Mouse (Mus musculus): ENCODE data around the gene Sema3b.

Sema3b gene

DNA sequence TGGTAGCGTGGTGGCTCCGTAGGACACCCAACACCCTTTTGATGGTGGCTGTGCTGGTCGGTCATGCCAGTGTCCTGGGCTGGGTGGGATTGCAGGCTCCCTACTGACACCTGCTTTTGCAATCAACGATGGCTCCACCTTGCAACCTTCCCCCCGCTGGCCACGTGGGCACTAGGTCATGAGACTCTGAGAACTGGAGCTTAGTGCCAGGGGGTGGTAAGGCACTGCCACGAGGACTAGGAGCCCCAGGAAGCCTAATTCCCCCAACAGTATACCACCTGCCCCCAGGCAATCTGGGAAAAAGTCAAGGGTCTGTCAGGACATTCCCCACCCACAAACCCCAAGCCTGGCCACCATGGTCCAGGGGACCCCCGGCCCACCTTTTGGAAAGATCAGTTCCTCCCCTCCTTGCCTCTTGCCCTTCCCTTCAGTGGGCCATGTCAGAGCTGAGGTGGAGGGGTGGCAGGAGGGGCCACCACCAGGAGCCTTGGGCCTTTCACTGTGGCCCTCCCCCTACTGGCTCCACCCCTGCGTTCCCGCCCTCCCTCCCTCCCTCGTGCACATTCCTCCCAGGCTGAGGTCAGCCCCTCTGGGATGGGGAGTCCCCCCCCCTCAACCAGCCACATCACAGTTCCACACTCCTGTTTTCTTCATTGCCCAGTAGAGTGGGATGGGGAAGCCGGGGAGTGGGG, at the start of gene Sema3b:
Sema3b (minus strand) TSS at position 489 of the 692 bp plus-strand sequence.
- no peak for DNase-seq (ENCODE audit: low spot score)

DNA sequence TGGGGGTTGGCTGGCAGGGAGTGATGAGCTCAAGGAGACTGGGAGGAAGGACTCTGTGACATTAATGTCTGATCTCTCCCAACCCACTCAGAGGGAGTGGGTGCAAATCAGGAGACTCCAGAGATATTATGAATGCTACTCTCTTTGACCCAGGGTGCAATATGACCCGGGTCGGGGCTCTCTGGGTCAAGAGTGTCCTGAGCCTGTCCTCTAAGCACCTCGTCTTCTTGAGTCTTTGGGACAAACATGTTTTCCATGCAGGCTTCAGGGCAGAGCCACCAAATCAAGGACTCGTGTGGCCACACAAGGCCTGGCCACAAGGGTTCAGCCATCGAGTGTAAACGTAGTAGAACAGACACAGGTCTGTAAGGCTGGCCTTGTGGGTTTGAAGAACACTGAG, 49.1 kb upstream of the Sema3b start:
- no peak for DNase-seq (ENCODE audit: low spot score)

DNA sequence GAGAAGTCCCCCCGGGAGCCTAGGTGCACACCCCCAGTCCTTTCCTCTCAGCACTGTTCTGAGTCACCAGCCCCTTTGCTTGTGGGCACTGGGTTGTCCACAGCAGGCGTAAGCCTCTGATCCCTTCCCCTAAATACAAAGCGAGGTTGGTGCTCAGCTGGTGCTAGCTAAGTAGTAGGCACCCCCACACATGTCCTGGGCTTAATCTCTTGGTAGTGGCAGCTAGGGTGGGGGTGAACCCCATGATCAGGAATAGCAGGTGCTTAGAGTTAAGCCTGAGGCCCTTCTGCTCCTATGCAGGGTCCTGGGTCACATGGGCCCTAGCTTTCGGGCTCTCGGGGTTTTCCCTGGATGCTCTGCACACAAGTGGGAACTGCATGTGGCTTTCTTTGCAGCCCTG, 48.1 kb upstream of the Sema3b start:
- no peak for DNase-seq (ENCODE audit: low spot score)

DNA sequence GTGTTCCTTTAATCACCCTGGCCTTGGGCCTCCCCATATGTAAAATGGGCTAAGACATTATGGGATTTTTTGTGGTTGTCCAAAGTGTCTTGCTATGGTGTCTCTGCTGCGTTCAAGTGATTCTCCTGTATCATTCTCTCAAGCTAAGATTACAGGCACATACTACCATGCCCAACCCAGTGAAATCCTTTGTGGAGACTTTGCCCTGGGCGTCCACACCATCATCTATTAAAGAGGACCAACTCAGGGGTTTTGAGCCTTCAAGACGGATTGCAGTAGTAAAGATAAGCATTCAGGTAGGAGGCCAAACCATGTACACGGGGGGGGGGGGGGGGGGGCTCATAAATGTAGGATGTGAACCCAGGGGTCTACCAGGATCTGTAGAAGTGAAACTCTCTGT, 45.6 kb upstream of the Sema3b start:
- DNase-seq (ENCODE audit: low spot score) = no peak

DNA sequence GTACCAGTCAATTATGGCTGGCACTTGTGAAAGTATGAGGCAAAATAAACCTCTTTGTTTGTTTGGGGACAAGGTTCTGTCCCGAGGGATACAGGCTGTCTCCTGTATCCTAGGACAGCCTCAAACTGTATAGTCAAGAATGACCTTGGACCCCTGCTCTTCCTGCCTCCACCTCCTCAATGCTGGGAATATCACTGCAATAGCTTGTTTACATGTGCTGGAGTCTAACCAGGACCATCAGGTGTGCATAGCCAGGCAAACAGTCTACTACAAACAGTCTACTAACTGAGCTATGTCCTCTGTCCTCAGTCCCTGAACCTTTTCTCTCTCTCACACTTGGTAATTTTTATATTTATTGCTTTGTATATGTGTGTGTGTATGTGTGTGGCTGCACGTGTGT, 44.4 kb upstream of the Sema3b start:
- no peak for DNase-seq (ENCODE audit: low spot score)

DNA sequence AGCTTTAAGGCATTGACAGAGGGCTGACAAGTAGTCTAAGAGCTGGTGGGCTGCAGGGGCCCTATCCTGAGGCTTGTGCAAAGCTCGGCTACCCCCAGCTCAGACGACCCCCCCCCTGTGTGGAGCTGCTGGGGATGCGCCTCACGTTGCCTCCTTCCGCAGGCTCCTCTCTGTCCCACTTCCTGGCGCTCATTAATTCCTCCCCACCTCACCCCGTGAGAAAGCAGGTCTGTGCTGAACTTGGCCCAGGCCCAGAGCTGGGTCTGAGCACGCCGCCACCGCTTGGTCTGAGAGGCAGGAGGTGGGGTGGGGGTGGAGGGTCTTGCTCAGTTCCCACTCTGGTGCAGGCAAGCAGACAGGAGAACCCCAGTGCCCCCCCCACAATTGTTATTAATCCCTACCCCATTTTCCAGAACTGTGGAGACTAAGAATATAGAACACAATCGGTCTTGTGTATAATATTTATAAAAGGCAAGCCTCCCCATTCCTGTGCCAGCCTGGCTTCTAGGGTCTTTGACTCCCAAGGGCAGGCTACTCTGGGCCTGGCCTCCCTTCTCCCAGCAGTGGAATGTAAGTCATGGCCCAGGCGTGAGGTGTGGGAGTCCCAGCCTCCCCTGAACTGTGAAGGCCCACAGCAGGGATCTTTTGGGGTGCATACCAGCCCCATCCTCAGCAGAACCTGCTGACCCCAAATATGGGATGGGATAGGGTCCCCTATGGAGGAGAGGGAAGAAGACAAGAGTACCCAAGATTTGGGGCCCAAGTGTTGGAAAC, 41.9 kb upstream of the Sema3b start:
- DNase-seq (ENCODE audit: low spot score) = no peak

DNA sequence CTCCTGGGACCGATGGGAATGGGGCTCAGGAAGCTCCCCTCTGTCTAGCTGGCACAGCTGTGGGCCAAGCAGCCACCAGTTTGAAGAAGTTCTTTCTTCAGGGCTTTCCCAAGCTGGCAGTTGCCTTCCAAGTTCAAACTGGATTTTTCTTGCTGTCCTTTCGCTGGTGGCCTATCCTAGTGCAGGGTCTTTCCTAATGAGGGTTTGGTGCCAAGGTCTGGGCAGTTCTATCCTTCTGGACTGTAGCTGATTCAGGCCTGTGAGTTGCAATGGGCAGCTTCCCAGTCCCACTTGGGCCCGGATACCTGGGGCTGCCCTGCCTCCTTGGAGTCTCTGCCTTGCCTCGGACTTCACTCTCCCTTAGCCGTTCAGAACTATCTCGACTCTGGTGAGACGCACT, 41.2 kb upstream of the Sema3b start:
- no peak for DNase-seq (ENCODE audit: low spot score)

DNA sequence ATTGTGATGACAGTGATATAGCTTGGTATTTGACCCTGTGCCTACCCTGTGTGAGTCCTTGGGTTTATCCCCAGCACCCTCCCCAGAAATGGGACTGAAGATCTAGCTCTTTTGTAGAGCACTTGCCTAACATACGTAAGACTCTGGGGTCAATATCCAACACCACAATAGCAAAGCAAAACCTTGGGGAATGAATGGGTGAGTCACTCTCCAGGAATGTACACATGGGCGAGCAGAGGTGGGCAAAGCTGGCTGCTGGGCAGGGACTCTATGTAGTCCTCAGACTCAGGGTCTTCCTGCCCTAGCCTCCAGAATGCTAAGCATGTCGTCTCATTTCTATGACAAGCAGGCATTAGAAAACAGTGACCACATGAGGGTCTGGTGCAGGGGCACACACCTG, 39.7 kb upstream of the Sema3b start:
- no peak for DNase-seq (ENCODE audit: low spot score)

DNA sequence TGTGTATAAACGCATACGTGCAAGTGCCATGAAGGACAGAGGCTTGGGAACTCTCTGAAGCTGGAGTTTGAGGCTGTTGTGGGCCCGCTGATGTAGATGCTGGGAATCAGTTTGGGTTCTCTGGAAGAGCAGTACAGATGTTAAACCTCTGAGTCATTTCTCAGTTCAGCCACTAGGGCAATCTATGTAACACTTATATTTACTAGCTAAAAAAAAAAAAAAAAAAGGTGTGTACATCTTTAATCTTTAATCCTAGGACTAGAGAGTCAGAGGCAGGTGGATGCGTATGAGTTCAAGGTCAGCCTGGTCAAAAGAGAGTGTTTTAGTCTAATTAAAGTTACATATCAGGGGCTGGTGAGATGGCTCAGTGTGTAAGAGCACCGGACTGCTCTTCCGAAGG, 37.9 kb upstream of the Sema3b start:
- no peak for DNase-seq (ENCODE audit: low spot score)

DNA sequence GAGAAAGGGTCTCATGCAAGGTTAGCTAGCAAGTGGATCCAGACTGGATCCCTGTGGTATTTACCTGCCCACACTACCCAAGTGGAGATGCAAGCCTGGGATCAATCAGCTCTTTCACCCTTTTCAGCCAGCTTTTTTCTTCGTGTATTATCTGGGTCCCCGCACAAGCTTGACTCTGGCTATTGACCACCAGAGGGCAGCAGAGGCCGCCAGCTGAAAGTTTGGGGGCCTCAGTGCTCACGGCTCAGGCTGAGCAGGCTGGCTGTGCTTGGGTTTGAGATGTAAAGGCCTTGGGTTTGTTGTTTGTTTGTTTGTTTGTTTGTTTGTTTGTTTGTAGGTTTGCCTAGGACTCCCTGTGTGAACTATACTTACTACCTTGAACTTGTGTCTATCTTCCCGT, 36.5 kb upstream of the Sema3b start:
- peak; percentile 77 for DNase-seq (ENCODE audit: low spot score)

DNA sequence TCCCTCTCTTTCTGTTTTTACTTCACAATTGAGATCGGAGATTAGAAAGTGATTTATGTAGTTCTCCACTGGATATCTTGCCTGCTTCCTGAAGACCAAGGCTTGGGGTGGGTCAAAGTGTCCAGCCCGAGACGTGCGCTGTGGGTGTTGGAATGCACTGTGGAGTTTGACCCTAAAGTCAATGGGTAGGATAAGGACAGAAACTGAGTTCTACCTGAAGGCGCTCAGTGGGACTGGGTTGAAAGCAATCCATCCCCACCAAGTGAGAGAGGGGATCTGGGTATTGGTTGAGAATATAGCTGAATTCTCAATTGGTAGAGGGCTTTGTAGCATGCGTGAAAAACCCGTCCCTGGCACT, 36.1 kb upstream of the Sema3b start:
- no peak for DNase-seq (ENCODE audit: low spot score)

DNA sequence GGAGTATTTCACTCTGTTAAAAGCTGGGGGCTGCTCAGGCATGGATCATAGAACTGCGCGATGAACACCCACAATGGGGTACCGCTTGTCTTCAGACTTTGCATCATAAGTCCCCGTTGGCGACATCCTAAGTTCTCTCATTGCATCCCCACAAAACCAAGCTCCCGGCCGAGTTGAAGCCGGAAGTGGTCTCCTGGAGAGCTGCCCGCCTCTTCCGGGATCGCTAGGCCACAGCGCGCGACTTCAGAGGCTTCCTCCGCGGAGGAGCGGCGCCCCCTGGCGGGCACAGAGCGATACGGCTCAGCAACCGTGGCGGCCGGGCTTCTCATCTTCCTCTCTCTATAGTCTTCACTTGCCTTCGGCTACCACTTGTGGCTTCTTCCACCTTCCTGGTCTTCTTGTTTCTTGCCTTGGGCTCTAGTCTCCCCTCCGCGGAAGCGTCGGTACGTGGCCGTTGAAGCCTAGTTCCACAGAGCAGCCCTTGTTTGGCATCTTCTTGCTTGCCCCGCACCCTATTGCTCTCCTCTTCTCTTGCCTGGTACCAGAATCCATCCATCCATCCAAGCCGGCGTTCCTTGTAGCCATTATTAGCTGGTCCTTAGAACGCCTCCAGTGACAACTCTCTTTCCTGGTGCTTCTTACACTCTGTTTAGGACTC, 35.6 kb upstream of the Sema3b start:
- DNase-seq (ENCODE audit: low spot score) = peak; percentile 96

DNA sequence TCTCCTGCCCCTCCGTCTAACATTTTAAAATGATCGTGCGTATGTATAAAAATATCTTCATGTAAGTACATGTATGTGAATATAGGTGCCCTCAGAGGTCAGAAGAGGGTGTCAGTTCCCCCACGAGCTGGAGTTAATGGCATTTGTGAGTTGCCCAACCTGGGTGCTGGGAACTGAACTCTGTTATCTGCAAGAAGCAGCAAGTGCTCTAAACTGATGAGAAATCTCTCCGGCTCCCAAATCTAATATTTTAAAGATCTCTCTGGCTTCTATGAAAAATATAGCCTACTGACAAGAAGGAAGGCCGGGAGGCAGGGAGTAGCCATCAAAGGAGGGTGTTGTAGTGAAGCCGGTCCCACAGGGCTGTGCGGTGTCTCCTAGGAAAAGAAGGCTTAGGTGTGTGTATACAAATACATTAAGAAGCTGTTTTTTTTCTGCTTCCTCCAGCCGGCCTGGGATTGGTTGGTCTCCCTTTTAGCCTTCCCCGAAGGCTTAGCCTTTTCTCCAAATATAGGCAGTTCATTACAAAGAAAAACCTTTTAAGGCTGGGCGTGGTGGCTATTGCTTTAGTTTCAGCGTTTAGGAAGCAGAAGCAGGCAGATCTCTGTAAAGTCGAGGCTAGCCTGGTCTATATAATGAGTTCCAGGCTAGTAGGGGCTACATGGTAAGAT, 34.6 kb upstream of the Sema3b start:
- DNase-seq (ENCODE audit: low spot score) = no peak

DNA sequence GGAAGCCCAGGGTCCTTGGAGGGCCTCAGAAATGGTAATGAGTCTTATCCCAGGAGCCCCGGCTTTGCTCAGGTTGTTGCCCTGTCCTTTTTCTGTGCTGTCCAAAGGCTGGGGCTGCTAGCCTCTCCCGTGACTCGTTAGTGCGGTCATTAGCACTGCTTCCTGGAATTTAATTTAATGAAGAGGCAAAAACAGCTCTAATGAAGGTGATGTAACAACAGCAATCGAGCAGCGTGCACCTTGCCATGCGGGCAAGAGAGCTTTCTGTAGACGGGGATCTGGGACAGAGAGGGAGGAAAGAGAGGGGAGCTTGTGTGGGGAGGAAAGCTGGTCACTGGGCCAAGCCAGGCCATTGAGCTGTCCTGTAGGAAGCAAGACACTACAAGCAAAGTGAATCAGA, 32.6 kb upstream of the Sema3b start:
- DNase-seq (ENCODE audit: low spot score) = no peak

DNA sequence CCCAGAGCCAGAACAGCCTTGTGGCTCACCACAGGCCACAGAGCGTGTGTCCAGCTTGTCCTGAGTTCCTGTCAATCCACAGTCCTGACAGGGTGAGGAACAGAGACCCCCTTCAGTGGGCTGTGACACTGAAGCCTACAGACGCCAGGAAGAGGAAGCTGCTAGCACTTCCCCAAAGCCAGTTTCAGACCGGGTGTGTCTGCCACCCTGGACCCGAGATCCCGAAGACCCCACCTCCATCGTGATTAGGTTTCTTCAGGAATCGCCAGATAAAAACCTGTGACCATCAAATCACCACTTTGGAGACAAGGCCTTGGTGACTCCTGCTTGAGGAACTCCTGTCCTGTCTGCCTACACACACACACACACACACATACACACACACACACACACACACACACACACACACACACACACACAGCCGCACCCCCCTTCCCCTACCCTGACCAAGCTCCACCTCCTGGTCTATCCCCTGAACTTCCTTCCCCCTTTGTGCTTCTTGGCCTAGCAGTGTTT, 31.3 kb upstream of the Sema3b start:
- no peak for DNase-seq (ENCODE audit: low spot score)

DNA sequence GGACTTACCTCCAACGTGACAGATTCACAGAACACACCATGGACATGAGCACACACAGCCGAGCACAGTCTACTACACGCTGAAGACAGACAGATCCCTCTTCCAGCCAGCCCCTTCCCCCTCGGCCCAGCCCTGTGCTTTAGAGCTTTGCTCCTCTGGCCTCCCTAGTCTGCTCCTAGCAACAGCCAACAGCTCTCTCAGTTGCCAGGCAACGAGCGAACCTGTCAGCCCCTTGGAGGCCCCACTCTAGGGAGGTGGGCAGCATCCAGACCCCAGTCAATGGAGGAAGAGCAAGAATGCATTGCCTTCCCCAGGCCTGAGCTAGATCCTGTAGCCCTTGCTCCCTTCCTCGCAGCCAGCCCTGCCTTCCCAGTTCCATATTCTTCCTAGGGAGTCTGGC, 28.0 kb upstream of the Sema3b start:
- DNase-seq (ENCODE audit: low spot score) = no peak

DNA sequence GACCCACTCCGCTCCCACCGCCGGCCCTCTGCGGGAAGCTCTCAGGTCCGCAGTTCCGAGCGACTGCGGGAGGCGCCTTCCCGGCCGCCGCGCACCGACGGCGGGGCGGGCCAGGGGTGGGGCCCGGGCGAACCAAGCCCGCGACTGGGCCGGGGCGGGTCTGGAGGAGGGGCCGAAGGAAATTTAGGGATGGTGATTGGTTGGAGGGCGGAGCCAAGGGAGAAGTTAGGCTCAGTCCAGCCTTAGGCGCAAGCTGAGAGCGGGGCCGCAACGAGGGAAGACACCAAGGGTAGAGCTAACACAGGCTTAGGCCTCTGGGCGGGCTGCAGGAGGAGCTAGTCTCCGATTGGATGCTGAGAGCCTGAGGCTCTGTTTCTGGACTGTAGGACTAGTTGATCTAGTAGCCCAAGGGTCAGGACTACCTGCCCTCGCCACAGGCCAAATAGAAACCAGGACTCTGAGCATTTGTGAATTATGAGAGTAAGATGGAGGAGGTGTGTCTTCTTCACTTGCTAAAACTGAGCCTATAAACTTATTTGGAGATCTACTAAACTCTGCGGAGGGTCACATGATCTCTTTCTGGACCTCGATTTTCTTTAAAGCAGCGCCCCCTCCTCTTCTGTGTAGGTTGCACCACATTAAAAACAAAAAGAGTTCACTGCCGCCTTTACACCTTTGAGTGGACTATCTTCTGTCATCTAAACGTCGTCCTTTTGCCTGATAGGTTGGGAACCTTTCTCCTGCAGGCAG, 26.4 kb upstream of the Sema3b start, which contains the start of gene Gnai2:
Gnai2 (minus strand) TSS at position 89 of the 750 bp plus-strand sequence.
- DNase-seq (ENCODE audit: low spot score) = peak; percentile 95

DNA sequence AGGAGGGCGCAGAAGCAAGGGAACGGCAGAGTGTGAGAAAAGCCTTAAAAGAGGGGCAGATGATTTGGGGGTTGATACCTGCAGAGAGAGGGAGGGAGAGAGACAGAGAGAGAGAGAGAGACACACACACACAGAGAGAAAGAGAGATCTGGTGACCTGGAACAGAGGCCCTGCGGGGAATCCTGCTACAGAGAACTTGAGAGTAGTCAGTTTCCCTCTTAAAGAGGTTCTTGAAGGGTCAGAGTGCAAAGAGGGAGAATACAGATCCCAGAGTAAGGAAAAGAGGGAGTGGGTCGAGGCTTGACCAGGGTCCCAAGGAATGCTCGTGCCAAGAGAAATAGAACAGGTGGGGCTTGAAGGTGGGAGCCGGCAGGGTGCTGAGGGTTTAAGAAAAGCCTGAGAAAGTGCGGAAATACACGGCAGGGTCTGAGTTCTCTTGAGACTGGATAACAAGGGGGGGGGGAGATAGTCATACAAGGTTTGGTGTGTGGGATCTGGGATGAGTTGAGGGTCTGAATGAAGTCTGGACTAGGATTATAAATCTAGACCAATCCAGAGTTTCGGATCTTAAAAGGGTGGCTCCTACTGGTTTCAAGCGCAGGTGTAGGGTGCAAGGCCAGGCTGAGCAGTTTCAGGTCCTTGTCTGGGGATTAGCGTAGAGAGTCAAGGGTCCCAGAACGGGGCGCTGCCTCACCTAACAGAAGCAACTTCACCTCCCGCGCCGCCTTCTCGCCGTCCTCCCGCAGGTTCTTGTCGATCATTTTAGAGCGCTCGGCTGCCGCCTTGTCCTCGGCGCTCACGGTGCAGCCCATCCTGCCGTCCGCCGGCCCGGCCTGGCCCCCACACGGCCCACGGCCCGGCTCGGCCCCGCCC, 25.6 kb upstream of the Sema3b start:
- DNase-seq (ENCODE audit: low spot score) = no peak

DNA sequence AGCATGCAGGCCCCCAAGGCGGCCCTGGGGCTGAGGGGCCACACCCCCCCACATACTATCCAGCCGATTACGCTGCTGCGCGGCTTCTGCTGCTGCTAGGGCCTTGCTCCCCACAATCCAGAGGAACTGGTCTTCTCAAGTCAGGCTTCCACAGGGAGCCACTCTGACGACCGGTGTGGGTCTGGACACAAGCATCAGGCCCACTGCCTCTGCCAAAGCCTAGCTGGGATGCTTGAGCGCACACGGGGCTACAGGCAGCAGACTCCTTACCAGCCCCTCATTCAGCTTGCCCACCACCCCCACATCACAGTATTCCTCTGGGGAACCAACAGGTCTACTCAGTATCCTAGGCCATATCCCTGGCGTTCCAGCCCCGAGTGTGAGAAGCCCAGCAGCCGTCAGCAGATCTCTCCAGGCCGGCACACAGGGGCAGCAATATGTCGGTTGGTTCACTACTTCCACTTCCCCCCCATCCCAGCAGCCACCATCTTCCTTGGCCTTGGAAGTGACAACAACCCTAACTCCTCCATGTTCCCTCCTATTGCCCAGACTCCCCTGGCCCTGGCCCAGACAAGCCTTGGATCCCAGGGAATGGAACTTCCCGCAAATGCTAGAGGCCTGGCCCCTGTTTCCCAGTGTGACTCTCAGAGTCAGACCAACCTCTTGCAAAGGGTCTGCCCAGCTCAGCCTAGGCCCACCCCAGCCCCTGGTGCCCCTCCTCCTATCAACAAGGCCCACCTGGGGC, 24.8 kb upstream of the Sema3b start:
- no peak for DNase-seq (ENCODE audit: low spot score)

DNA sequence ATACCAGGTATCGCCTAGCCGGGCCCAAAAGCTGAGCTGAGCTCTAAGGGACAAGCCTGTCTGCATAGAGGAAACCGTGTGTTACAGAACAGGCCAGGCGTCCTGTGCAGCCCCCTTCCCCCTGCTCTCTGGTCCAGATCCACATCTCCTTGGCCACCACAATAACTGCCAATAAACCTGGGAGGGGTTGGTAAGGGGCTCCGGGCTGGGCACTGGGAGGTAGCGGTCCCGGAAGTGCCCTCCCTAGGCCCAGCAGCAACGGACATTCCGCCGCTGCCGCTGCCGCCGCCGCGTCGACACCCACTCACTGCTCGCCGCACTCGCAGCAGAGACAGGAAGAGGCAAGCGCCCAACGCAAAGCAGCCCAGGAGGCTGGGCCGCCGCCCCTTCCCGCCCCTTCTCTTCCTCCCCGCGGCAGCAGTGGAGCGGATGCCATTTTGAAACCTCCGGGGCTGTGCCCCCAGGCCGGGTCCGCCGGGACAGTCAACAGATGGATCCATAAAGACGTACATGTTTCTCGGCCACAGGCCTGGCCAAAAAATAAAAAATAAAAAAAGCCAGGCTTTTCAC, 24.1 kb upstream of the Sema3b start:
- peak; percentile 69 for DNase-seq (ENCODE audit: low spot score)
